Mouse (Mus musculus): ENCODE measurements around the gene D5Ertd579e.

Gene D5Ertd579e

GRCm38 (mm10) chr5:36570546-36571245, 125.1 kb downstream of the D5Ertd579e start:
- no peak for DNase-seq (ENCODE audit: low read depth)

DNA sequence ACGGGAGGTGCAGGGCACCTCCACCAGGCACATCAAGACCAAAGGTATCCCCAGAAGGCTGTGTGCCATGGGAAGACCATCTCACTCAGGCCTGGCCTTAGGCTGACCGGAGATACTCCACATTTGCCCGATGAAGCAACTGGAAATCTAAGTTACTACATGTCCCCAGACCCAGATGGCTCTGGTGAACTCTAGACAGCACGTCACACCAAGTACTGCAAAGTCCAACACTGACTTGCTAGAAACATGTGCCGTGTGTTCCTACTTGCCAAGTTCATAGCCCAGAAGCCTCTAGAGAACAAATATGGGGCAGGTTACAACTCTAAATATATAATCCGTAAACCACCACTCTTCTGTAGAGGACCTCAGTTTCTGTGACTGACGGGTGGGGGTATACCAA, 125.7 kb downstream of the D5Ertd579e start:
- DNase-seq (ENCODE audit: low read depth) = no peak

DNA sequence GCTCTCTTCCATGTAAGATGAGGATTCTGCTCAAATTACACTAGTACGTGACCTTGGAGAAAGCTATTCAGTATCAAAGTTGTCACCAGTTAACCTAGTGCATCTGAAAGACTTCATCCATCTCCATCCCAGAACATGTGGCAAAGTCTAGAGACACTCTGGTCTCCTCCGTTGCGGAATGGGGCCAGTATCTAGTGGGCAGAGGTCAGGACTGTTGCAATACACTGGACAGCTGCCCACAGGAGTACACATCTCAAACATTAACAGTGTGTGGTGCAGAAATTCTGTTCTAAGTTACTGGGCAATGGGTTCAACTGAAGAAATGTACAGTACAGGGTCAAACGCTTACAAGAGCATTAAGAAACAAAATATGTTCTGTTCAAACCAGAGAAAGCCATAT, 127.7 kb downstream of the D5Ertd579e start:
- DNase-seq (ENCODE audit: low read depth) = no peak

- no peak for DNase-seq (ENCODE audit: low read depth)
Observed at GRCm38 (mm10) chr5:36567627-36568026, 128.2 kb downstream of the D5Ertd579e start.

DNA sequence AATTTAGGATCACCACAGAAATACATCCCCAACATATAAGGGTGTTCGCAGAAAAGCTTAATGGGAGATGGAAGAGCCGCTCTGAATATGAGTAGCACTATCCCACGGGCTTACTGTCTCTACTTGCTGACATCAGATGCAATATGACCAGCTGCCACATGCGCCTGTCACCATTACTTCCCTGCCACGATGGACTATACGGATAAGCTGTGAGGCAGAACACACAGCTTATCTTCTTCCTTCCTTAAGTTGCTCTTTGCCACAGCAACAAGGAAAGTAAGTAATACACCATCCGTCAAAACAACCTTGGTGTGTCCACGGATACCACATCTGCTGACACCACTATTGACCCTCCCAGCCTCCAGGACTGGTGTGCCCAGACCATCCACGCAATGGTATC, 131.3 kb downstream of the D5Ertd579e start:
- no peak for DNase-seq (ENCODE audit: low read depth)

GRCm38 (mm10) chr5:36563741-36564140, 132.1 kb downstream of the D5Ertd579e start:
- DNase-seq (ENCODE audit: low read depth) = no peak

DNA sequence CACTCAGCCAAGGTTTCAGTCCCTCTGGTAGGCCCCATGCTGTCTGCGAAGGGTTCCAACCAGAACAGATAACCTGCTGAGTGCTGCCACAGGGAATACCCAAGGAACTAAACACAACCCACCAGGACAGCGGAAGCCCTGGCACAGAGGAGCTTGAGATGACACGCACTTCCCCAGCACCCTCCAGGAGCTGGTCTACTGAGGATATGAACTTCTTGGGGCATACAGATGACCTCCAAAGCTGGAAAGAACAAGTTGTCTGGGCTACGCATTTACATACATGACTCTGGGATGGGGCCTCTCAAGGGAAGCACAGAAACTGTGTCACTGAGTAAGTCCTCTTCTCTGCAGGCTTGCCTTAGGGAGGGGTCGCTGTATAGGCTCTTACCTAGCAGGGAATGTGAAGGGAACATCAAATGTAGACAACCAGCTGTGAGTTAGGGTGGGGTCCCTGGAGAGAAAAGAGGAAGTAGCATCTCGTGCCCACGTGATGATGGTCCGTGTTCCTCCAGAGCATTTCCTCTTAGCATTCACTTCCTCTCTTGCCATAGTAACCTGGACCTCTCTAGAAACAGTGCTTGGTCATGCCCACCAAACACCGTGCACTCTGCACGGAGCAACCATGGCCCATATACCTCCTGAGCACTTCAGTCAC, 132.9 kb downstream of the D5Ertd579e start:
- no peak for DNase-seq (ENCODE audit: low read depth)

- no peak for DNase-seq (ENCODE audit: low read depth)
Observed at GRCm38 (mm10) chr5:36561509-36561908, 134.3 kb downstream of the D5Ertd579e start.

DNA sequence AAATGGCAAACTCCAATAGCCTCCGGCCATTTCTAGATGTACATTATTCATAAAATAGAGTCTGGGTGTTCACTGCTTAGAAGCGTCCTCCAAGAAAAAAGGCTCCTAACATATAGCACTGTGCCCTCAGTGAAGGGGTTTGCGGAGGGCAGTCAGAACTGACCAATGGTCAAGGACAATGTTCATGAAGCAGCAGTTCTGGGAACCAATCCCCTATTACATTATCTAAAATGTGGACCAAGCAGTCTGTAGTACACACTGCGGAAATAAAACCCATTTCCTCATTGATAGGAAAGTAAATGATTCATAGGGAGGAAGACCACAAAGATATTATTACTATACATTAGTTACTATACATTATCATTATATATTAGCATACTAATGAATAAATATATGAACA, 135.3 kb downstream of the D5Ertd579e start:
- no peak for DNase-seq (ENCODE audit: low read depth)

GRCm38 (mm10) chr5:36559510-36560235, 136.2 kb downstream of the D5Ertd579e start:
- DNase-seq (ENCODE audit: low read depth) = no peak

DNA sequence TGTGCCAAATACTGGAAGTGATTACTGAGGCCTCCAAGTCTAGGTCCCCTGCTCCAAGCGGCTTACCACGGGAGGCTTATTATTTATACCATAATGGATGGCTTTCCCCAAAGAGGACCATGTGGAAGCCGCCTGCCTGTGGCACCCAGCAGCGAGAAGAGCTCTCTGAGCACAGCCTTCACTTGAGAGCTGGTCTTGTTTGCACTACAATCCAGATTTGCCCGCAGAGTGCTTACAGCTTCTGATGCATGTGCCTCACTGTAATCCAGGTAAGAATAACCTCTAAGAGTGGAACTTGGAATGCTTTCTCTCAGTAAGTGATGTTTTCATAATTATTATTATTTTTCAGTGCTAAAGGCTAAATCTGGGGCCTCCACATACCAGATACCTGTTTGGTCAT, 136.7 kb downstream of the D5Ertd579e start:
- no peak for DNase-seq (ENCODE audit: low read depth)

DNA sequence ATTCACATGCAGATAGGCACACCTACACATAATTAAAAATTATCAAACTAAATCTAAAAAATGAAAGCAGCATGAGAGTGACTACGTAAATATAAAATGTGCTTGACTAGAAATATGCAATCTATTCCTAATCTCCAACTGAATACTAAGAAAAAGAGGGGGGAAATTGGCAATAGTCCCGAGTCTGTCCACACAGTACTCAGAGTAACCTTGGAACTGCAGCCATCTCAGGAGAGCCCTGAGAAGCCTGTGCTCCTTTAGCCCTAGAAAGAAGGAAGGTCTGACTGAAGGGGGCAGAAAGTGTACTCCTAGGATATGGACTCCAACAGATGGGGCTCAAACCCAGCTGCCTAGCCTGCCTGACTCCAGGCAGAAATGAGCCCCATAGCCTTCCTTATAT, 137.3 kb downstream of the D5Ertd579e start:
- no peak for DNase-seq (ENCODE audit: low read depth)

DNA sequence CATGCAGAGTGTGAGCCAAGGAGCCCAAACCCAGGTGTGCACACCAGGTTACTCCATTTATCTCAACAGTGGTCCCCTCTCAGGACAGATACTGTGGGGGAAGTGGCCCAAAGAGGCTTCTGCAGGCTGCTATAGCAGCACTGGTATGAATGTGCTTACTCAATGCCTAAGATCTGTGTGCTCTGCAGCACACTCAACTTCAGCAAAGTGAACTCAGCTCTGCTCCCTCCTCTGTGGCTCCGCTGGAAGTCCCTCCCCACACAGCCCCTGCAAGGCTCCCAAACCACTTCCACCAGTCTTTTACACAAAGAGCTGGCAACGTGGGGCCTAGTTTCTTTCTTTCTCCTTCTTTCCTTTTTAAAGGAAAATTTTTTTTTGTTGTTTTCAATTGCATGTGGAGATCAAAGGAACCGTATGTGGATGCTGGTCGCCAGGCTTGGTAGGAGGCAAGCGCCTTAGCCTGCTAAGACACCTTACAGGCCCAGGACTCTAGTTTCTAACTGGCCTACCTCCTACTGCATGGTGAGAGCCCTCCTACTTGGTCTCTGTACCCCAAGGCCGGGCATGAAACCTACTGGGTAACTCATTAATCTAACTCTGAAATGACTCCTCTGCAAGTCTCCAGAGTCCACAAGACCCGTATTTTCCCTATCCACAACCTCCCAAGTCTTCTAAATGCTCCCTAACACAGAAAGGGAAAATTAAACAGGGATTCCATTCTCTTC, 138.1 kb downstream of the D5Ertd579e start:
- no peak for DNase-seq (ENCODE audit: low read depth)

DNA sequence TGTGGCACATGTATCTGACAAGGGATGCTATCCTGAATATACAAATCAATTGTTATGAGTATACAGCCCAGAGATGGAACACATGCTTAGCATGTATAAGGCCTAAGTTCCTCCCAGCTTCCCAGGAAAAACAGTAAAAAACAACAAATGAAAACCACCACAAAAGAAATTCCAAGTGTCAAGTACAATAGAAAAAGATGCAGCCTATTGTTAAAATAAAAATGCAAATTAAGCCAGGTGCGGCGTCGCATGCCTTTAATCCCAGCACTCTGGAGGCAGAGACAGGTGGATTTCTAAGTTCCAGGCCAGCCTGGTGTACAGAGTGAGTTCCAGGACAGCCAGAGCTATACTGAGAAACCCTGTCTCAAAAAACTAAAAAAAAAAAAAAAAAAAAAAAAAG, 138.9 kb downstream of the D5Ertd579e start:
- no peak for DNase-seq (ENCODE audit: low read depth)

DNA sequence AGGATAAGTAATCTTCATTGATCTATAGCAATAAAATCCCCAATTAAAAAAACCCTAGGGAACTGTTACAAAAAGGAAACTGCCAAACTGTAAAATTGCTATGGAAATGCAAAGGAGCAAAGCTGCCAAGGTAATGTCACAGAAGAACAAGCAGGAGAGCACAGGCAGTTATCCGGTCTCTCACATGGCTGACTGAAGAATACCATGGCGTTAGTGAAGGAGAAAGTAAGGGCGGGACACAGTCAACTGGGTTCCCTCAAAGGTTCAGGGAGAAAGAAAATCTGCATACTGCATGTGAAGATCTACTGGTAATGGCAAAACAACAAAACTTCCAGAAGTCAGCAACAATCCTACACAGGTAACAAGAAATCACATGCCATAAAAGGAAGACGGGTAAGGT, 139.5 kb downstream of the D5Ertd579e start:
- no peak for DNase-seq (ENCODE audit: low read depth)

GRCm38 (mm10) chr5:36554496-36554895, 141.3 kb downstream of the D5Ertd579e start:
- DNase-seq (ENCODE audit: low read depth) = no peak

- no peak for DNase-seq (ENCODE audit: low read depth)
Observed at GRCm38 (mm10) chr5:36553886-36554285, 141.9 kb downstream of the D5Ertd579e start.

- DNase-seq (ENCODE audit: low read depth) = no peak
Observed at GRCm38 (mm10) chr5:36553056-36553606, 142.7 kb downstream of the D5Ertd579e start.

GRCm38 (mm10) chr5:36552391-36552790, 143.4 kb downstream of the D5Ertd579e start:
- no peak for DNase-seq (ENCODE audit: low read depth)

Measured in c-Kit-positive CD71-positive TER-119-negative erythroid progenitor cells, embryonic 14.5 days (primary cell).